Mouse (Mus musculus): ENCODE results near the gene Timm29. TPM values are rescaled to one million over a fixed set of nuclear protein-coding genes. Genes with fewer than 3 reads are reported as not detected.
A peak's percentile ranks its signal among the peaks of the same experiment; 100 is the strongest.

Gene Timm29
- polyA plus RNA-seq, 1 experiment from 2014 or later = 35.6 TPM

- Histone ChIP-seq H3K4me1 (ENCODE audit: insufficient read depth) (no peaks in the 10 kb centered on the region), H3K9me3 (ENCODE audit: low read depth, low read length) (no peaks in the 10 kb centered on the region), H3K4me2 (no peak overlapping the region), H3K27me3 (ENCODE audit: insufficient read depth, low read length) (no peaks in the 10 kb centered on the region), H3K9ac (no peak overlapping the region), H3K27ac (ENCODE audit: low read depth) (no peak overlapping the region), H3K36me3 (ENCODE audit: insufficient read depth) (peaks cover 14% of the 10 kb centered on the region; the same call in 1 of the 2 replicates), H3K4me3 (ENCODE audit: low read depth, low read length) (no peak overlapping the region)
- peak; percentile 48 for DNase-seq
- 61% methylated on average over 5 of the region's 5 CpGs for WGBS
- TF ChIP-seq CTCF (IDR thresholded peaks at IDR 0.05; ENCODE audit: low read depth) = no peak
- no peak for ATAC-seq (ENCODE audit: insufficient read depth)
Observed at GRCm38 (mm10) chr9:21627145-21627795, 34.7 kb downstream of the Timm29 start.

- DNase-seq (peak; percentile 73), ATAC-seq (ENCODE audit: insufficient read depth) (no peak)
- no peak overlapping the region for H3K4me3 ChIP-seq (ENCODE audit: low read depth, low read length)
- no peaks in the 10 kb centered on the region for H3K4me1 ChIP-seq (ENCODE audit: insufficient read depth)
- no peak overlapping the region for H3K4me2 ChIP-seq
- 79% methylated on average over 3 of the region's 3 CpGs for WGBS
- TF ChIP-seq CTCF (IDR thresholded peaks at IDR 0.05; ENCODE audit: low read depth) = peak; percentile 52
- H3K9me3 ChIP-seq (ENCODE audit: low read depth, low read length) = no peaks in the 10 kb centered on the region
- H3K36me3 ChIP-seq (ENCODE audit: insufficient read depth) = peaks cover 44% of the 10 kb centered on the region
- no peak overlapping the region for H3K27ac ChIP-seq (ENCODE audit: low read depth)
- no peak overlapping the region for H3K9ac ChIP-seq
- no peaks in the 10 kb centered on the region for H3K27me3 ChIP-seq (ENCODE audit: insufficient read depth, low read length)
Observed at GRCm38 (mm10) chr9:21630673-21631072, 38.2 kb downstream of the Timm29 start.

GRCm38 (mm10) chr9:21633106-21633505 lies 40.6 kb downstream of the Timm29 start:
- DNase-seq (no peak), ATAC-seq (ENCODE audit: insufficient read depth) (no peak)
- H3K27me3 ChIP-seq (ENCODE audit: insufficient read depth, low read length) = no peaks in the 10 kb centered on the region
- H3K9ac ChIP-seq = no peak overlapping the region
- H3K27ac ChIP-seq (ENCODE audit: low read depth) = no peak overlapping the region
- TF ChIP-seq CTCF (IDR thresholded peaks at IDR 0.05; ENCODE audit: low read depth) = no peak
- H3K4me3 ChIP-seq (ENCODE audit: low read depth, low read length) = no peak overlapping the region
- H3K4me2 ChIP-seq = no peak overlapping the region
- H3K36me3 ChIP-seq (ENCODE audit: insufficient read depth) = peaks cover 68% of the 10 kb centered on the region
- H3K9me3 ChIP-seq (ENCODE audit: low read depth, low read length) = no peaks in the 10 kb centered on the region
- WGBS = 84% methylated on average over 3 of the region's 3 CpGs
- no peaks in the 10 kb centered on the region for H3K4me1 ChIP-seq (ENCODE audit: insufficient read depth)

- H3K9ac ChIP-seq = no peak overlapping the region
- H3K27ac ChIP-seq (ENCODE audit: low read depth) = no peak overlapping the region
- 43% methylated on average over 7 of the region's 7 CpGs for whole genome bisulfite sequencing
- DNase-seq (peak; percentile 37), ATAC-seq (ENCODE audit: insufficient read depth) (no peak)
- no peak for TF ChIP-seq CTCF (IDR thresholded peaks at IDR 0.05; ENCODE audit: low read depth)
- no peaks in the 10 kb centered on the region for H3K27me3 ChIP-seq (ENCODE audit: insufficient read depth, low read length)
- no peak overlapping the region for H3K4me2 ChIP-seq
- H3K36me3 ChIP-seq (ENCODE audit: insufficient read depth) = peaks cover 93% of the 10 kb centered on the region
- no peak overlapping the region for H3K4me3 ChIP-seq (ENCODE audit: low read depth, low read length)
- H3K4me1 ChIP-seq (ENCODE audit: insufficient read depth) = no peaks in the 10 kb centered on the region
- H3K9me3 ChIP-seq (ENCODE audit: low read depth, low read length) = no peaks in the 10 kb centered on the region
Observed at GRCm38 (mm10) chr9:21635639-21636038, 43.1 kb downstream of the Timm29 start.

- Histone ChIP-seq H3K9me3 (ENCODE audit: low read depth, low read length) (no peaks in the 10 kb centered on the region), H3K4me2 (no peak overlapping the region), H3K4me3 (ENCODE audit: low read depth, low read length) (no peak overlapping the region), H3K4me1 (ENCODE audit: insufficient read depth) (no peaks in the 10 kb centered on the region), H3K9ac (no peak overlapping the region), H3K36me3 (ENCODE audit: insufficient read depth) (peaks cover 100% of the 10 kb centered on the region), H3K27ac (ENCODE audit: low read depth) (no peak overlapping the region), H3K27me3 (ENCODE audit: insufficient read depth, low read length) (no peaks in the 10 kb centered on the region)
- no peak for TF ChIP-seq CTCF (IDR thresholded peaks at IDR 0.05; ENCODE audit: low read depth)
- ATAC-seq (ENCODE audit: insufficient read depth) (no peak), DNase-seq (no peak)
- WGBS = 92% methylated on average over 11 of the region's 11 CpGs
Observed at GRCm38 (mm10) chr9:21639031-21639430, 46.5 kb downstream of the Timm29 start.

MicroRNAs within 50 kb of the gene (microRNA counts, 519-probe panel; counts per million panel counts)
- 30.5 counts per million for microRNA mmu-miR-1946b

Small RNA genes within 50 kb of the gene (microRNA-seq; reads per million reads assigned to microRNA genes)
- gene Mir1946b (ENCODE audit: borderline number of aligned reads) = not detected

Other genes with a start within 250 kb of the Timm29 start
- 217 and 223 TPM in 2 replicates for gene Ilf3, start 224.9 kb upstream of the Timm29 start, polyA plus RNA-seq (2014; fragmentation: Nextera tagmentation; extraction: Ambion mirVana)
- gene Qtrt1, start 180.9 kb upstream of the Timm29 start, polyA plus RNA-seq (2014; fragmentation: Nextera tagmentation; extraction: Ambion mirVana) = 49.0 and 55.1 TPM in 2 replicates
- gene Dnm2, start 167.8 kb upstream of the Timm29 start, polyA plus RNA-seq (2014; fragmentation: Nextera tagmentation; extraction: Ambion mirVana) = 67.9 and 71.8 TPM in 2 replicates
- 106 and 108 TPM in 2 replicates for gene Tmed1, start 82.5 kb upstream of the Timm29 start, polyA plus RNA-seq (2014; fragmentation: Nextera tagmentation; extraction: Ambion mirVana)
- 3.0 and 3.8 TPM in 2 replicates for gene AB124611, start 66.5 kb upstream of the Timm29 start, polyA plus RNA-seq (2014; fragmentation: Nextera tagmentation; extraction: Ambion mirVana)
- 69.4 and 76.5 TPM in 2 replicates for gene Carm1, start 45.8 kb upstream of the Timm29 start, polyA plus RNA-seq (2014; fragmentation: Nextera tagmentation; extraction: Ambion mirVana)
- gene Yipf2, start 106 bp downstream of the Timm29 start, polyA plus RNA-seq (2014; fragmentation: Nextera tagmentation; extraction: Ambion mirVana) = 17.0 and 17.9 TPM in 2 replicates
- gene Smarca4, start 23.4 kb downstream of the Timm29 start, polyA plus RNA-seq (2014; fragmentation: Nextera tagmentation; extraction: Ambion mirVana) = 106 and 114 TPM in 2 replicates
- gene Ldlr, start 130.8 kb downstream of the Timm29 start, polyA plus RNA-seq (2014; fragmentation: Nextera tagmentation; extraction: Ambion mirVana) = 24.2 and 24.4 TPM in 2 replicates
- 159 and 173 TPM in 2 replicates for gene Spc24, start 167.6 kb downstream of the Timm29 start, polyA plus RNA-seq (2014; fragmentation: Nextera tagmentation; extraction: Ambion mirVana)
- 16.4 TPM in 2 replicates for gene Kank2, start 206.0 kb downstream of the Timm29 start, polyA plus RNA-seq (2014; fragmentation: Nextera tagmentation; extraction: Ambion mirVana)
- 1.3 and 1.9 TPM in 2 replicates for gene Angptl8, start 242.8 kb downstream of the Timm29 start, polyA plus RNA-seq (2014; fragmentation: Nextera tagmentation; extraction: Ambion mirVana)